Mouse (Mus musculus) CD4-positive, CD25-positive, alpha-beta regulatory T cell, adult 4 months (primary cell): ENCODE measurements around the gene Tbccd1. TPM values are rescaled to one million over a fixed set of nuclear protein-coding genes. Genes with fewer than 3 reads are reported as not detected.
"Not testable (repeated sequence)": the region's sequence is repeated elsewhere in the genome, so short reads cannot be mapped to it uniquely, and the experiment has no call there.

Source experiments
- ATAC-seq: one replicate; pipeline ENCODE4 v1.8.0; 2017
- polyA plus RNA-seq, 2 experiments: library from polyadenylated mRNA; unstranded; fragments of 100-300 nt; shearing (Covaris generic); gene quantifications; one replicate each; pipeline ENCODE4 v1.2.1; 2017

Tbccd1 gene
- polyA plus RNA-seq, 2 experiments from 2014 or later, result 18.1 to 34.5 TPM

- ATAC-seq, result no peak
Observed at GRCm38 (mm10) chr16:22779228-22779835, 78.1 kb downstream of the Tbccd1 start.

GRCm38 (mm10) chr16:22778296-22778695, 79.2 kb downstream of the Tbccd1 start:
- ATAC-seq, result not testable (repeated sequence)

- ATAC-seq, result no peak
Observed at GRCm38 (mm10) chr16:22775471-22775985, 81.9 kb downstream of the Tbccd1 start.

- ATAC-seq, result no peak
Observed at GRCm38 (mm10) chr16:22768661-22769060, 88.8 kb downstream of the Tbccd1 start.

GRCm38 (mm10) chr16:22767405-22767804, 90.1 kb downstream of the Tbccd1 start:
- ATAC-seq, result no peak

GRCm38 (mm10) chr16:22766738-22767211, 90.7 kb downstream of the Tbccd1 start:
- no peak for ATAC-seq

- no peak for ATAC-seq
Observed at GRCm38 (mm10) chr16:22765531-22765930, 91.9 kb downstream of the Tbccd1 start.

Other genes starting within 250 kb of the Tbccd1 start
- 1 to 10 TPM in 1 of 2 experiments, under 1 TPM in 1; 0.80 to 2.1 TPM for gene Dgkg, start 200.4 kb downstream of the Tbccd1 start, polyA plus RNA-seq
- gene Crygs, start 46.1 kb downstream of the Tbccd1 start, polyA plus RNA-seq, result not detected
- 10 to 100 TPM; 45.0 to 54.4 TPM for gene Dnajb11, start 176 bp upstream of the Tbccd1 start, polyA plus RNA-seq
- gene Ahsg, start 33.6 kb upstream of the Tbccd1 start, polyA plus RNA-seq, result not detected
- not detected for gene Fetub, start 60.7 kb upstream of the Tbccd1 start, polyA plus RNA-seq
- not detected for gene Hrg, start 93.4 kb upstream of the Tbccd1 start, polyA plus RNA-seq
- not detected for gene Kng2, start 171.8 kb upstream of the Tbccd1 start, polyA plus RNA-seq
- gene Kng1, start 200.2 kb upstream of the Tbccd1 start, polyA plus RNA-seq, result not detected
- gene Eif4a2, start 249.8 kb upstream of the Tbccd1 start, polyA plus RNA-seq, result 100 to 1,000 TPM; 558 to 662 TPM